Mouse (Mus musculus): ENCODE results near the gene Fev. TPM values are rescaled to one million over a fixed set of nuclear protein-coding genes. Genes with fewer than 3 reads are reported as not detected.

Gene Fev
- polyA plus RNA-seq, 1 experiment from 2014 or later = not detected

DNA sequence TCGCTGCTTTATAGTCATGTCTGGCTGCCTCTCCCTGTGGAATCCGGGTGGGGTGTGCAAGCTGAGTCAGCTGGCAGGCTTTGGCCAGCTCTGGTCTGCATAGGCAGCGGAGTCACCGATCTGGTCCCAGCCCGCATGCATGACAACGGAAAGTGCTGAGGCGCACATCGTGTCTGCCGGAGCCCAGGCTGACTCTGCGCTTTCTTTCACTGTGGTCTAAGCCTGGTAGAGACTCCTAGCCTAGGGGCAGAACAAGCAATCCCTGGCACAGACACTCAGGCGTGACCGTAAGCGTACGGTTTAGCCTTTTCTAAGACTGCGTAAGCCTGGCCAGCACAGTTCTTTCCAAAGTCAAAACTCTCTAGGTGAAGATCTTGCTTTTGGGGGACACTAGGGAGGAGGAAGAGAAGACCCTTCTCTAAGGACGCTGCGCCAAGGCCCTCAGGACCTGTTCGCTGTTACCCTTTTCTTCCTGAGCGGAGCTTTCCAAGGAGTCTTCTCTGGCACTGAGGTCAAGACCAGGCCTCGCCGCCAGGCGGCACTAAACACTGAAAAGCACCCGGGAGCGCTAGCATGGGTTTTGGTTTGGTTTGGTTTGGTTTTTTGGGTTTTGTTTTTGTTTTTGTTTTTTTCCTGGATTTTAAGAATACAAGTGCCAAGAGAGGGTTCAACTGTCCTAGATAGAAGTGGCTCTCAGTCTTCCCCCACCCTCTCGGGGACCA lies 8.1 kb upstream of the Fev start, which contains the start of gene Cryba2:
Gene Cryba2, minus strand, starts transcription at position 10 of the 722 bp plus-strand sequence.
- peaks cover 97% of the 10 kb centered on the region for H3K27me3 ChIP-seq
- peaks cover 23% of the 10 kb centered on the region for H3K4me1 ChIP-seq (replicated peaks)
- no peaks in the 10 kb centered on the region for H3K36me3 ChIP-seq
- peak within 1 kb of the TSS; percentile 54 for H3K4me2 ChIP-seq
- H3K9me3 ChIP-seq = no peaks in the 10 kb centered on the region
- peak within 1 kb of the TSS; percentile 27 for H3K4me3 ChIP-seq
- ATAC-seq (ENCODE audit: low read depth) = peak; percentile 62; the same call in 1 of the 2 replicates
- H3K9ac ChIP-seq = peak within 1 kb of the TSS; percentile 34; the same call in 1 of the 2 replicates
- 3% methylated on average over 25 of the region's 25 CpGs for WGBS
- no peak within 1 kb of the TSS for H3K27ac ChIP-seq (replicated peaks)

DNA sequence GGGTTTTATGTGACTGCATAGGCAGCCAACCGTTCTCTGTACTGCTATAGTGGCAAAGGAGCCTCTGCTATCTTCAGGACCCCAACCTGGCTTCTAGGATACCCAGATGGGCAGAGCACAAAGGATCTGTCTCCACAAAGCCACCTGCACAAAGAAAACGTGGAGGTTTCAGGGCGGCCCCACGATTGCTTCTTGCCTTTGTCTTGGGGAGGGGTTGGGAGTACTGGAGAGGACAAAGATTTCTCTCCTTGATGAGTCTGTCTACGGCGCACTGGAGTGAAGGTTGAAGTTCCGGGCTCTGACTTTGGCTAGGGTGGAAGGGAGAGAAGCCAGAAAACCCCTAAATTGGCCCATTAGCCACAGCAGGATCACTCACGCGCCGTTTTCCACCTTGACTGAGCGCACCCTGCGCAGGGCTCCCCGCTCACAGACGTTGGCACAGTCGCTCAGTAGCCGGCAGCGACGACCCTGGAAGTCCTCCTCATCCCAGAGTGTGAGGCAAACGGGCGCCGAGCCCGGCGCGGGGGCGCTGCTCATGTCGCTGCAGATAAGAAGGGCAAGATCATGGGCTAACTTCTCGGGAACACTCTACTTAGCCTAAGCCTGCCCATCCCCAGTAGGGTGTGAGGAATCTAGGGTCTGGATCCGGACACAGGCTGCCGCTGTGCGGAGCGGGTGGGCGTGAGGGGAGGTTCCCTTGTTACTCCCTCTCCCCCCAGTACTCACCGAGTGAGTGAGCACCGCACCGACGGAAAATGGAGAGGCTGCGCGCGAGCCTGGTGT lies 7.3 kb upstream of the Fev start:
- Histone ChIP-seq H3K36me3 (no peaks in the 10 kb centered on the region), H3K27ac (replicated peaks) (no peak overlapping the region), H3K9ac (peak overlapping the region; percentile 34; the same call in 1 of the 2 replicates), H3K4me1 (replicated peaks) (peaks cover 17% of the 10 kb centered on the region), H3K27me3 (peaks cover 97% of the 10 kb centered on the region), H3K9me3 (no peaks in the 10 kb centered on the region), H3K4me3 (peak overlapping the region; percentile 27), H3K4me2 (peak overlapping the region; percentile 54)
- ATAC-seq (ENCODE audit: low read depth) = peak; percentile 9; the same call in 1 of the 2 replicates
- WGBS = 1% methylated on average over 39 of the region's 39 CpGs

DNA sequence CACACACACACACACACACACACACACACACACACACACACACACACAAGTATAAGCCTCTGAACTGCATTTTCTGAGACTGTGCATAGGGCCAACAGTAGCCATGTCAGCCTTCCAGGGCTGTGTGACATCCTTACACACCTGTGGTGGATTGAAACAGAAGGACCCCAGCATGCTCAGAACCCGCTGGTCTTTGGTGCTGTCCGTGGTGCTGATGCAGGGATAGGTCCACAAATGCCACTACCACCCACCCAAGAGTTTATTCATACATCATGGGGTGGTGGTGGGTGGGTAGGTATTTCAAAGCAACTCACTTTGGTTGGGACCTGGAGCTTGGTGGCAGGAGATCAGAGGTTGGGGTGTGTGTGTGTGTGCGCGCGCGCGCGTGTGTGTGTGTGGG lies 6.3 kb upstream of the Fev start:
- H3K9me3 ChIP-seq = no peaks in the 10 kb centered on the region
- peaks cover 97% of the 10 kb centered on the region for H3K27me3 ChIP-seq
- no peak overlapping the region for H3K27ac ChIP-seq (replicated peaks)
- 0% methylated on average over 8 of the region's 8 CpGs for WGBS
- ATAC-seq (ENCODE audit: low read depth) = no peak
- no peaks in the 10 kb centered on the region for H3K36me3 ChIP-seq
- H3K9ac ChIP-seq = no peak overlapping the region
- no peak overlapping the region for H3K4me3 ChIP-seq
- no peak overlapping the region for H3K4me2 ChIP-seq
- peaks cover 17% of the 10 kb centered on the region for H3K4me1 ChIP-seq (replicated peaks)

DNA sequence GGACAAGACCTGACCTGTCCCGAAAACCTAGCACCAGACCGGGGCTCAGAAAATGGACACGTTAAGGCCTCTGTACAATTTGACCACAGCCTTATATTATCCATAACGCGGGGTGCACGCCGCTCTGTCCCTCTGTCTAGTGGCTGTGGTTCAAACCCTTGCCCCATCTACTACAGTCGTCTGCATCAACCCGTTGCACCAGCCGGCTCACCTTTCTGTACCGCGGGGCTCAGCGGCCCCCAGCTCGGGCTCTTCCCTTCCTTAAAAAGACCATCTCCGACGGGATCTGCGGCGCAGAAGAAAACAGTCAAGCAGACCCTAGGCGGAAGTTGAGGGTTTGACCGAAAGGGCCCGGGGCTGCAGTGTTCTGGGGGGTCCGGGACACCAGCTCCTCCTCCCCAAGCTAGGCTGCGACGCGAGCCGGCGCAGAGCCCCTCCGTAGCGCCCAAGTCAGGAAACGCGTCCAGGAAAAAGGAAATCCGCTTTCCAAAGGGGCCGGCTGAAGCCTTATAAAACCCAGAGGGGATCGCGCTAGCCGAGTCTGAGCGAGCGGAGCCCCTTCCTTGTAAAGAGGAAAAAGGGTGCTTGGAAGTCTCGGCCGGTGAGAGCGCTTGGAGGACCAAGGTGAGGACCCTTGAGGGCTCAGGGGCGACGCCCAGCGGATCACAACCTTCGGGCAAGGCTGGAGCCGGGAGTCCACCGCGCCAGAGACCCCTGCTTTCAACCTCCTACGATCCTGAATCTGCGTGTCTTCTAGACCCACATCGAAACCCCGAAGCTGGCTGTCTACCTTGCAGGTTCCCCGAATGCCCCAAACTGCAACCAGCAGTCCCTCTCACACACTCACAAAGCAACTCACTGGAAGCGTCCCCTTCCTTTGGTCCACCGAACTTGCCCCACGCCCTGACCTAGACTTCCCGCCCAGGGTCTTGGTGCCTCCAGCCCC lies 750 bp downstream of the Fev start:
- WGBS = under 1% methylated on average over 57 of the region's 57 CpGs
- Histone ChIP-seq H3K9ac (no peak overlapping the region), H3K36me3 (no peaks in the 10 kb centered on the region), H3K4me1 (replicated peaks) (peaks cover 34% of the 10 kb centered on the region), H3K9me3 (no peaks in the 10 kb centered on the region), H3K27me3 (peaks cover 94% of the 10 kb centered on the region), H3K4me3 (peak overlapping the region; percentile 8), H3K4me2 (peak overlapping the region; percentile 43), H3K27ac (replicated peaks) (no peak overlapping the region)
- no peak for ATAC-seq (ENCODE audit: low read depth)

DNA sequence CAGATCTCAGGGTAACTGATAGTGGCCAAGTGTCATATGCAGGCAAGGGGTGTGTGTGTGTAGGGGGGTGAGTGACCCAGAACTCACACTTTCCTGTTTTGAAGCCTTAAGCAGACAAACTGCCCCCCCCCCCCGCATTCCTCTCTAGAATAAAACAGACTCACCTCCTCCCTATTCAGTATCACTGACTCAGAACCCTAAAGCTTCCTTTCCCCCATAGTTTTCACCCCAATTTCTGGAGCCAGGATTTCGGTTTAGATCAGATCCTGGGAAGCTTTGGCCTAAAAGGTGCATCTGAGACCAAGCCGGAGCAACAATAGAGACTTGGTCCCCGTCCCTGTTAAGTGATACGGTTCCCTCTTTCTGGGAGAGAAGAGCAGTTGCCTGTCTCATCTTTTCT lies 1.8 kb downstream of the Fev start:
- Histone ChIP-seq H3K9ac (no peak overlapping the region), H3K4me2 (no peak overlapping the region), H3K27ac (replicated peaks) (no peak overlapping the region), H3K4me1 (replicated peaks) (peaks cover 34% of the 10 kb centered on the region), H3K4me3 (no peak overlapping the region), H3K27me3 (peaks cover 97% of the 10 kb centered on the region), H3K9me3 (no peaks in the 10 kb centered on the region), H3K36me3 (no peaks in the 10 kb centered on the region)
- ATAC-seq (ENCODE audit: low read depth) = no peak
- WGBS = under 1% methylated on average over 5 of the region's 5 CpGs

DNA sequence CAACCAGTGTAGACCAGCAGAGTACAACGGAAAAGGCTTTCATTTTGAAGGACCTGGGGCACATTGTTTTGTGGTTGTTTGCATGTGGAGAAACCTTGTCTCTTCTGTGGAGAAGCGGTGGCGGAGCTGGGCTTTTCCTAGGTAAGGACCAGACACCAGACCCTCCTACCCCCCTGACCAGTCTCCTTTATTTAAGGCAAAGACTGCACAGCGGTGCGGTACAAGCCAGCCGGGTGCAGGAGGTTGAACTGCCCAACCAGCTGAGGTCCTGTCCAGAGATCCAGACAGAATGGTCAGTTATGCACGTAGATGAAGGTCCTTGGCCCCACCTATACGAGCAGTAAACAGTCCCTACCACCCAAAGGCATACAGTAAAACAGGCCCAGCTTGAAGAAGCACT lies 2.4 kb downstream of the Fev start:
- Histone ChIP-seq H3K4me3 (peak overlapping the region; percentile 38), H3K36me3 (no peaks in the 10 kb centered on the region), H3K9me3 (no peaks in the 10 kb centered on the region), H3K4me2 (peak overlapping the region; percentile 67), H3K4me1 (replicated peaks) (peaks cover 34% of the 10 kb centered on the region), H3K27me3 (peaks cover 97% of the 10 kb centered on the region), H3K9ac (peak overlapping the region; percentile 49; the same call in 1 of the 2 replicates), H3K27ac (replicated peaks) (no peak overlapping the region)
- 1% methylated on average over 8 of the region's 8 CpGs for WGBS
- no peak for ATAC-seq (ENCODE audit: low read depth)

DNA sequence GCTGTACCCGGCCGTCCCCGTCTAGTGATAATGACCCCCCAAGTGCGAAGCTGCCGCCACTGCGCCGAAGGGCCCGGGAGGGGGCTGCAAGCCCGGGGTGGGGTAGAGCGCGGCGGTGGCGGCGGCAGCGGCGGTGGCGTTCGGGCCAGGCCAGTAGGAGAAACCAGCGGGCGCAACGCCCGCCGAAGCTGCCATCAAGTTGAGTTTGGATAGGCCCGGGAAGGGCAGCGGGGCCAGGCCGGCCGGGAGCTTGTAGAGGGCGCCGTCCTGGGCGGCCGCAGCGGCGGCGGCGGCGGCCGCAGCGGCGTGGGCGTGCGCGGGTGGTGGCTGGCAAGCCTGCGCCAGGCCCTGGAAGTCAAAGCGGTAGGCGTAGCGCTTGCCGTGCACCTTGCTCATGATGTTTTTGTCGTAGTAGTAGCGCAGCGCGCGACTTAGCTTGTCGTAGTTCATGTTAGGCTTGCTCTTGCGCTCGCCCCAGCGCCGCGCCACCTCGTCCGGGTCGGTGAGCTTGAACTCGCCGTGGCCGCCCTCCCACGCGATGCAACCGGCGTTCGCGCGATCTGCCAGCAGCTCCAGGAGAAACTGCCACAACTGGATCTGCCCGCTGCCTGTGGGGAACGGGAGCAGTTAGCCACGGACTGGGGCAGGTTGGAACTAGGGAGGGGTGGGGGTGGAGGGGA lies 3.0 kb downstream of the Fev start:
- Histone ChIP-seq H3K4me2 (peak overlapping the region; percentile 67), H3K4me3 (peak overlapping the region; percentile 38), H3K27me3 (peaks cover 94% of the 10 kb centered on the region), H3K27ac (replicated peaks) (no peak overlapping the region), H3K4me1 (replicated peaks) (peaks cover 34% of the 10 kb centered on the region), H3K36me3 (no peaks in the 10 kb centered on the region), H3K9ac (peak overlapping the region; percentile 49), H3K9me3 (no peaks in the 10 kb centered on the region)
- no peak for ATAC-seq (ENCODE audit: low read depth)
- under 1% methylated on average over 74 of the region's 74 CpGs for WGBS

DNA sequence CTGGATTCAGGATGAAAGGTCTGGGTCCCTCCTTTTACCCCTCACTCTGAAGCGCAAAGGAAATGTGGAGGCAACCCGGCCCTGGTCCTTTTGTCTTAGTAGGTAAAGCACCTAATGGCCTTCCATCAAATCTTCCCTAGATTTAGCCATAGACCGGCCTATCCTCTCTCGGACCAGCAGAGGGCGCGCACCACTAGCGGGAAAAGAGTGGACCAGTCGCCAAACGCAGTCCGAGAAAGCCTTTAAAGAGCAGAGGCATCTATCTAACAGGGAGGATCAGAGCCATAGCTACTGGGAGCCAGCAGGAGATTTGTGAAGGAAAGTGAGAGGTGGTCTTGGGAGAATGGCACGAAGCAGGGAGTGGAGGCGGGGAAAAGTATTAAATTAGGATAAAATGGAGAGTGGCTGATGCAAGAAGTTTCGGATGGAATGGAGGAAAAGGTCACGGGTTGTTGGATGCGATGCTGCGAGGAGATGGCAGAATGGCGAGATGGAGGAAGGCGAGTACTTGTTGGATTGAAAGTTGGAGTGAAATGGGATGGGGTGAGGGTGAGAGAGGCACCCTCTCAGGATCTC lies 4.3 kb downstream of the Fev start:
- Histone ChIP-seq H3K27me3 (peaks cover 90% of the 10 kb centered on the region), H3K4me3 (no peak overlapping the region), H3K9ac (no peak overlapping the region), H3K4me1 (replicated peaks) (peaks cover 34% of the 10 kb centered on the region), H3K36me3 (no peaks in the 10 kb centered on the region), H3K27ac (replicated peaks) (no peak overlapping the region), H3K4me2 (peak overlapping the region; percentile 33; the same call in 1 of the 2 replicates), H3K9me3 (no peaks in the 10 kb centered on the region)
- peak; percentile 49; the same call in 1 of the 2 replicates for ATAC-seq (ENCODE audit: low read depth)
- 1% methylated on average over 18 of the region's 18 CpGs for WGBS

DNA sequence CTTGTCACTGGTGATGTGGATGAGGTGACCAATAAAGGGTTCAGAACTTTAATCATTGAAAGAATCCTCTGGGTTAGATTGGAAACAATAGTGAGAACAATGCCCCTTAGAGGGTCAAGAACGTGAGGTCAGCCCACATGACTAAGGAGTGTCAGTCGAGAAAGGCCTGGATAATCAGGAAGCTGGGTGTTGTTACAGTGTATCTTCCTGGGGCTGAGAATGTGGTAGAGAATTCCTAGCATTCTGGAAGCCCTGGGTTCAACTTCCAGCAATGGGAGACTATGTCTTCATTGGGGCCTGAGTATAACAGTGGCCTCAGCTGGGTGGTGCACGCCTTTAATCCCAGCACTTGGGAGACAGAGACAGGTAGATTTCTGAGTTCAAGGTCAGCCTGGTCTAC lies 8.0 kb downstream of the Fev start:
- Histone ChIP-seq H3K27ac (replicated peaks) (no peak overlapping the region), H3K9me3 (no peaks in the 10 kb centered on the region), H3K4me2 (no peak overlapping the region), H3K27me3 (peaks cover 68% of the 10 kb centered on the region), H3K4me1 (replicated peaks) (peaks cover 12% of the 10 kb centered on the region), H3K9ac (no peak overlapping the region), H3K4me3 (no peak overlapping the region), H3K36me3 (no peaks in the 10 kb centered on the region)
- no peak for ATAC-seq (ENCODE audit: low read depth)
- 53% methylated on average over 3 of the region's 3 CpGs for WGBS

DNA sequence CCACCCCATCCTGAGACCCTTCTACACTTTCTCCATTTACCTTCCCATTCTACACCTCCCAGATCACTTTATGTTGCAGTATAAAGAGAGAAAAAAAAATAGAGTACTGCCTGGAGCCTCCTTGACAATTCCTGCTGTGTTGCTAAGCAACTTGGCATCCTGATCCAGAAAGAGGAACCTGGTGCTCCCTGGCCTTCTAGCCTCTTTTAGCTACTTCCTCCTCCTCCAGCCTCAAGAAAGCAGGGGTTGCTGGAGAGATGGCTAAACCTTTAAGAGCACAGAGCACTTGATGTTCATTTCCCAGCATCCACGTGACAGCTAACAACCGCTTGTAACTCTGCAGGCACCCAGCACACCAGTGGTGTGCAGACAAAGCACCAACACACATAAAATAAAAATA lies 13.0 kb downstream of the Fev start:
- ATAC-seq (ENCODE audit: low read depth) = no peak
- H3K9me3 ChIP-seq = no peaks in the 10 kb centered on the region
- H3K4me2 ChIP-seq = no peak overlapping the region
- H3K27ac ChIP-seq (replicated peaks) = no peak overlapping the region
- no peak overlapping the region for H3K4me3 ChIP-seq
- peaks cover 30% of the 10 kb centered on the region for H3K27me3 ChIP-seq
- H3K9ac ChIP-seq = 0 out of 2 replicates have a peak overlapping the region, but pooled peaks have one; percentile 17
- 69% methylated on average over 2 of the region's 2 CpGs for WGBS
- no peaks in the 10 kb centered on the region for H3K4me1 ChIP-seq (replicated peaks)
- H3K36me3 ChIP-seq = no peaks in the 10 kb centered on the region

DNA sequence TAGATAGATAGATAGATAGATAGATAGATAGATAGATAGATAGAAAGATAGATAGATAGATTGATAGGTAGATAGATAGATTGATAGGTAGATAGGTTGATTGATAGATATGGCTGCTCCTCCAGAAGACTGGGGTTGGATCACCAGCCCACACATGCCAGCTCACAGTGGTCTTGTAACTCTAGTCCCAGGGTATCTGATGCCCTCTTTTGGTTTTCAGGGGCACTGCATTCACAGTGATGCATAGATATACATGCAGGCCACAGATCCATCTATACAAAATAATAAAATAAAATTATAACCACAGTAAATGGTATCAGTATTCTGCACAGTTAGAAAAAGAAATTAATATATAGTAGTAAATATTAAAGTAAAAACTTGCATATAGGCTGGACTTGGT lies 23.4 kb downstream of the Fev start:
- Histone ChIP-seq H3K4me3 (no peak overlapping the region), H3K4me1 (replicated peaks) (peaks cover 33% of the 10 kb centered on the region), H3K27ac (replicated peaks) (no peak overlapping the region), H3K9ac (no peak overlapping the region), H3K4me2 (no peak overlapping the region), H3K27me3 (0 out of 2 replicates have a peak, but pooled peaks cover 5% of the 10 kb centered on the region), H3K36me3 (no peaks in the 10 kb centered on the region), H3K9me3 (no peaks in the 10 kb centered on the region)
- ATAC-seq (ENCODE audit: low read depth) = no peak
